ENCODE assay signal across 8 mouse cellular contexts in genomic region chr6:142387011-142387754, GRCm38 (mm10). TPM values are rescaled to one million over a fixed set of nuclear protein-coding genes. Genes with fewer than 3 reads are reported as not detected.
DNase-seq lines count a peak whose midpoint lies in the region; ATAC-seq lines count a peak whose summit lies in the region.

Gene Recql (minus strand): TSS chr6:142387087.
Gene Golt1b (plus strand): TSS chr6:142387221.

- peak; percentile 97 for ATAC-seq in inflammation-experienced regulatory T-cells, adult 6 months
- ATAC-seq in megakaryocyte-erythroid progenitor cell, adult 5-6 weeks (replicated peaks; ENCODE audit: low FRiP score, low TSS enrichment, poor library complexity, severe bottlenecking), result peak; percentile 89

- intact Hi-C loops in gastrocnemius, postnatal 14 days (cut with DNase I; ENCODE audit: low total_unique reads), result loop anchor here (5.0 kb wide), 1 partner anchor 40 kb away; the partner anchor contains the start of gene Pyroxd1
- intact Hi-C loops in left cerebral cortex, postnatal 10 days (cut with DNase I), result loop anchor here (5.0 kb wide), 1 partner anchor 120 kb away; the partner anchor contains the start of gene Ldhb

- peak; percentile 98 to 99 for DNase-seq in adrenal gland, adult (ENCODE audit: inconsistent age in 2 of 2, low spot score in 1 of 2)
- peak; percentile 97 for DNase-seq in embryo, embryonic 10.5 days (ENCODE audit: low spot score)
- DNase-seq in gastrocnemius, postnatal 14 days, result peak; percentile 97
- DNase-seq in left cerebral cortex, postnatal 10 days (ENCODE audit: extremely low spot score in 1 of 2, low spot score in 2 of 2), result peak; percentile 98 to 99
- DNase-seq in right cerebral cortex, postnatal 25 days, result peak; percentile 100
- DNase-seq in urinary bladder, postnatal 4 days (ENCODE audit: low spot score in 2 of 2), result peak; percentile 98

RNA-seq across cellular contexts. Expression of gene Recql, which starts in this region (rescaled TPM):
- 1 to 10 TPM; 3.9 to 4.9 TPM for total RNA-seq in gastrocnemius, postnatal 14 days (2021)
- polyA plus RNA-seq in inflammation-experienced regulatory T-cells, adult 6 months (2017; shearing (Covaris generic)), result 10 to 100 TPM; 47.8 to 55.2 (median 52.4) TPM
- total RNA-seq in left cerebral cortex, postnatal 10 days (2021), result 10 to 100 TPM; 21.6 to 21.9 TPM
- 51.2 and 71.0 TPM in 2 replicates for total RNA-seq in megakaryocyte-erythroid progenitor cell, adult 5-6 weeks (2014; fragmentation: Nextera tagmentation)
- total RNA-seq in megakaryocyte-erythroid progenitor cell, adult 5-6 weeks (2017), result 48.8 and 59.4 TPM in 2 replicates

RNA-seq across cellular contexts. Expression of gene Golt1b, which starts in this region (rescaled TPM):
- 10 to 100 TPM; 15.3 to 18.3 TPM for total RNA-seq in gastrocnemius, postnatal 14 days (2021)
- 10 to 100 TPM; 46.3 to 72.5 (median 52.9) TPM for polyA plus RNA-seq in inflammation-experienced regulatory T-cells, adult 6 months (2017; shearing (Covaris generic))
- total RNA-seq in left cerebral cortex, postnatal 10 days (2021), result 10 to 100 TPM; 32.7 to 33.5 TPM
- 31.0 and 36.3 TPM in 2 replicates for total RNA-seq in megakaryocyte-erythroid progenitor cell, adult 5-6 weeks (2014; fragmentation: Nextera tagmentation)
- total RNA-seq in megakaryocyte-erythroid progenitor cell, adult 5-6 weeks (2017), result 37.5 and 46.9 TPM in 2 replicates

Comparison
In these comparisons a context has a peak if more than half of its experiments do, and no peak if none do; other contexts are left out.
1. Peak in every context shown above with its lines: DNase-seq and ATAC-seq.